Mouse (Mus musculus): ENCODE results near the gene E130114P18Rik.

The E130114P18Rik gene

GRCm38 (mm10) chr4:97597443-97597842 is 180.4 kb downstream of the E130114P18Rik start:
- no peak for DNase-seq

DNA sequence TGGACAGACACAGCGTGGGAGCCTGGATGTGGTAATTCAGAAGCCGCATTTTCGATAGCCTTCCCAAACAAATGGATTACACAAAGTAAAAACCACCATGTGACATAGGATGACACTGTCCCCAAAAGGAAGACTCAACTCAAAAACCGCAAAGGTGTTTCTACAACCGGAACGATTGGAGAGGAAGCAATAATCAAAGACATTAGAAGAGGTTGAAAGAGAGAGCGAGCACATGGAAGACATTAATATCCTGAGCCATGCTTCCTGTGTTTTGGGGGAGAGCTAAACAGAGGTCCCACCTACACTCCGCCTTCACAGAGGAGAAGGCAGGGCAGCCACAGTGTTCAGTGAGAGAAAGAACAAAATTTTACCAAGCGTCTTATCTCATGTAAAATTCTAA is 181.5 kb downstream of the E130114P18Rik start:
- no peak for DNase-seq

- DNase-seq, result no peak
Measured at GRCm38 (mm10) chr4:97593869-97594268, 184.0 kb downstream of the E130114P18Rik start.

DNA sequence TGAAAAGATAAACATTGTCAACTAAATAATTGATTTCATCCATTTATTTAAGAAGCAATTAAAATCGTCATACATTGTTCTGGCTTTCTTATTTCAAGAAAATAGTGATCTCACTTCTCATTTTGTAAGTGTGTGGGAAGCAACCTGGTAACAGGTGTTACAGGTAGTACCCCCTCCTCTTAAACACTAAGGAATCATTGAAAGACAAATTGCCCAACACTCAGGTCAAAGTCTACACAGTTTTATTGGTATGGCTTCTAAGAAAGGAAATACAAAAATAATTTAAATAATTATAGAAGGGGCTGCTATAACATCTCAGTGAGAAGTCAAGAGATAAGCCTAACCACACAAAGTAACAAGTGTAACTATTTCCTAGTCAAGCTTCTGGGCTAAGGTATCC is 188.1 kb downstream of the E130114P18Rik start:
- DNase-seq, result no peak

- no peak for DNase-seq
Measured at GRCm38 (mm10) chr4:97587412-97588010, 190.4 kb downstream of the E130114P18Rik start.

DNA sequence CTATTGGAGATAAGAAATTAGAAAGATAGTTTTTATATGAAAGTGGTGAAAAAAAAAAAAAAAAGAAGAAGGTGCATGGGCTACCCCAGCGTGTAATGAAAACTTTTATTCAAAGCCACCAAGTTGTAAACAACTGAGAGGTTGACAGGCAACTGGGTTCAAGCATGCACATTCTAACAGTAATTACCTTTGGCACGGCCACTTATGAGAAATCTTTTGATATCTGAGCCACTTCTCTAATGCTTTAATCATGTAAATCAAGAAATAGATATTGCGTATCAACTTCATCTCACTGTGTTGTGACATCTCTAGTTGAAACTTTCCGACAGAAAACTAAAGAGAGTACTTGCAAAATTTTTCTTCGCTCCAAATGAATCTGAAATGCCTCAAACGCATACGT is 192.7 kb downstream of the E130114P18Rik start:
- no peak for DNase-seq

DNA sequence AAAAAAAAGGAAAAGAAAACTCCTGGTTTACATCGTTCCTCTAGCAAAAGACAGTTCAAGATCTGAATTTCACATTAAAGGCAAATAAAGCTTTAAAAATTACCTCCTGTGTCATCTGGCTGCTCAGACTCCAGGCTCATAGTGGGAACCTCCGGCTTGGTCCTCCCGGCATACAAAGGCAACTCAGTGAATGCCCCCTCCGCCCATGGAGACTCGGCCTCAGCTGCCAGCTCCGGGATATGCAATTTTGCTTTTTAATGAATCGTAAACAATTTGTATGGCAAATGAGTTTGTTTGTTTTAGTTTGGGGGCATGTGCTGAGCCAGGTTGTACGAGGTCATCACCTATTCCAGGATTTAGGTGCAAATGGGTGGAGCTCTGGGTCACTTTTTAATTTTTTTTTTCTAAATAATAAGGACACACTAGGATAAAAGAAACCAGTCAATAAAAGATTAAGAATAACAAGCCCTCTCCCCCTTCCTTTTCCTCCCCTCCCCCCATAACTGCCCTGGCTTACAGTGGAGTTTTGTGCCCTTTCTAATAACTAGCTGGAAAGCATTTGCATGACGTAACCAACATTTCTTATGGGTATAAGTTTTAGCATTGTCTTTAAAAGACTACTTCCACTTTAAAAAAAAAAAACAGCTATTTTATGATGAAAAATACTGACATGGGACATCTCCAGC is 193.3 kb downstream of the E130114P18Rik start:
- DNase-seq, result peak; percentile 55 to 58

DNA sequence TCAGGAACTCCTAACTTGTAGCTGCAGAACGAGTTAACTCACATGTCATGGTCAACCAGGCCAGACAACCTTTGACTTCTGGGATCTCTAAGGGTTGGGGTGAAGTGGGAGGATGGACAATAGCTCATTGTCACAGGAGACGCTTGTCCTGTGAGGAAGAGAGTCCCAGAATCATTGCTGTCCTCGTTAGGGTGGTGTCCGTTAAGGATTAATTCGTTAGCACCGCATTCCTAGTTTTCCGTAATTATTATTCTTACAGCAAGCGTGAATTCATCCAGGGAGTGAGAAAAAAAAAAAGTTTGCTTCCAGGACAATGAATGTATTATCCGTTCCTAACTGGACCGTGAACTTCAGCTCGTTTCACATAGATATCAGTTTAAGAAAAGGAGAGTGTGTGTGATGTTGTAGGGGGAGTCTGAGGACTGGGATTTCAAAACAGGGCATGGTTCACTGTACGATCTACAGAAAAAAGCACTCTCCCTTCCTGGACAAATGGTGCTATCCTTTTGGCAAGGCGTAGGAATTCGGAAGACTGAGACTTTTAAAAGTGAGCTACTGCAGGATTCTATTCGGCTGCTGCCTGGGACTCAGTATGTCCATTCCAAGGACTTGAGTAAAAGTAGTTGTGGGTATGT is 195.0 kb downstream of the E130114P18Rik start:
- DNase-seq, result peak; percentile 20 to 43

DNA sequence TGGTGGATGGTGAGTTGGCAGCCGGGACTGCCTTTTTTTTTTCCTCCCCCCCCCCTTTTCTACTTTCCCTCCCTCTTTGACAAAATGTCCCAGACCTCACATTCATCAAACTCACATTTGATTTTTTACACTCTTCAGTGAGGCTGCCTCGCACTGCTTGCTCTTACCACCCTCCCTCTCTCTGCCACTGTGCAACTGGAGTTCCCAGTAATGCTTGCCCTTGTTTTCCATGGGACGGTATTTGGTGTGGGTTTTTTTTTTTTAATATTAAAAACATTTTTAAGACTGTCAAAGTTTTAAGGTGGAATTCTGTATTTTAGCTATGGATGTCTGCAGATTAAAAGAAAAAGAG is 195.8 kb downstream of the E130114P18Rik start:
- DNase-seq, result no peak

DNA sequence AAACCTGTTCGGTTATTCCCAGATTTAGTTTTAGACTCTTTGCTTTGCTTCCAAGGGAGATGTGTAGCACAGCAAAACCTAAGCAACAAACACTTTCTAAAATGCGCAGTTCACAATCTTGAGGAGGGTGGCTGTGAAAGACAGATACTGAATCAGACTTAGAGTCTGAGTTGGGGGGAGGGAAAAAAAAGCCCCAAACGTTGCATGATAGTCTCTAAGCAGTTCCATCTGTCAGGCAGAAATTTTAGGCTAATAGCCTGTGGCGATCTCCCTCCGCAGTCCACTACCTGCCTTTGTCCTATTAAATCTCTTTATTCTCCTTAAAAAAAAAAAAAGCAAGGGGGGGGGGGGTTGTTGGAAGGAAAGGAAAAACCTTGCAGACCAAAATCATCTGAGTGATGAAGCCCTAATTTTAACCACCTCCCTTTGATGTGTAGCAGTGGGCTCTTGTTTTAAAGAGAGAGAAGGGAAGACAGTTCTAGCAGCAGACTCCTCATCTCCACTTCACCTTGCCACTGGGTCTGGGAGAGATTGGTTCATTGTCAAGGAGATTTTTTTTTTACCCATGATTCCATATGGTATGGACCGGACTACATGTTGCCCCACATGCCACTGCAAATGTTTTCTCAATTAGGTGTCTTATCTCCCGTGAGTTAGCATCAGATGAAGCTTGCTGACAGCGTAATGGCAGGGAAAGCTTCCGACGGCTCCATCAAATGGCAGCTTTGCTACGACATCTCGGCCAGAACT is 196.4 kb downstream of the E130114P18Rik start:
- DNase-seq, result peak; percentile 43 to 52

GRCm38 (mm10) chr4:97580906-97581305 is 197.0 kb downstream of the E130114P18Rik start:
- peak in 1 of 2 experiments; percentile 20 for DNase-seq

GRCm38 (mm10) chr4:97578571-97579165 is 199.2 kb downstream of the E130114P18Rik start:
- no peak for DNase-seq

GRCm38 (mm10) chr4:97577431-97577830 is 200.4 kb downstream of the E130114P18Rik start:
- no peak for DNase-seq

GRCm38 (mm10) chr4:97575447-97575846 is 202.4 kb downstream of the E130114P18Rik start:
- peak; percentile 76 to 78 for DNase-seq

GRCm38 (mm10) chr4:97569320-97569719 is 208.6 kb downstream of the E130114P18Rik start:
- DNase-seq, result no peak

DNA sequence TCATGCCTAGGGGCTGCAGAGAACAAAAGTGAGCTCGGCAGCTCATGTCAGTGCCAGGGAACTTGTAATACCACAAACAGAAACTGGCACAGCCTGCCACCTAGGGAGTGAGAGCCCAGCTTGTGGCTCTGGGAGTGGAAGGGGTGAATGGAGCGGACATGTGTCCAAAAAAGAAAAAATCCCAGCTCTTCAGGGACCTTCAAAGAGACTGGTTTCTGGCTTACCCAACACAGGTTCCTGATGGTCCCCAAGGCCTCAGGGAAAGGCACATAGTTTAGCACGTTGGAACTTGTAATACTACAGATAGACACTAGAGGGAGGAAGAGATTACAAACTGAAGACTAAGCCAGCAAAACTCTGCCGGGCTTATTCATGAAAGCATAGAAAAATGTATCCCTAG is 213.2 kb downstream of the E130114P18Rik start:
- DNase-seq, result no peak

GRCm38 (mm10) chr4:97564199-97564598 is 213.7 kb downstream of the E130114P18Rik start:
- DNase-seq, result no peak

- DNase-seq, result no peak
Measured at GRCm38 (mm10) chr4:97557585-97557984, 220.3 kb downstream of the E130114P18Rik start.

DNA sequence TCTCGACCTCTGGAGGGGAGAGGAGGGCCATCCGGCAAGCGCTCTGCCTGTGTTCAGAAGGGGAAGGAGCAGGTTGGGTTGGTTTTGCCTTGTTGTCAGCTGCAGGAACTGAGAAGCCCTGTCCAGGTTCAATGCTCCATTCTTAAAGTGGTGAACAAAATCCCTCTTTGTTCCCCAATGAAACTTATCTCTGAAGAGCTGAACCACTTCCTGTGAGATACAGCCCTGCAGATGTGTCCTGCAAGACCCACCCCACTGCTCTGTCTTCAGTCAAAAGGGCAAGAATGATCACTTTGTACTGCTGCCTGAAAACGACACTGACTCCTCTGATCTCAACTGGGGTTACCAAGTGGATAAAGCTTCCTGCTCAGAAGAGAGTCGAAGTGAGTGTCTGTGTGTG is 233.9 kb downstream of the E130114P18Rik start:
- DNase-seq, result no peak

DNA sequence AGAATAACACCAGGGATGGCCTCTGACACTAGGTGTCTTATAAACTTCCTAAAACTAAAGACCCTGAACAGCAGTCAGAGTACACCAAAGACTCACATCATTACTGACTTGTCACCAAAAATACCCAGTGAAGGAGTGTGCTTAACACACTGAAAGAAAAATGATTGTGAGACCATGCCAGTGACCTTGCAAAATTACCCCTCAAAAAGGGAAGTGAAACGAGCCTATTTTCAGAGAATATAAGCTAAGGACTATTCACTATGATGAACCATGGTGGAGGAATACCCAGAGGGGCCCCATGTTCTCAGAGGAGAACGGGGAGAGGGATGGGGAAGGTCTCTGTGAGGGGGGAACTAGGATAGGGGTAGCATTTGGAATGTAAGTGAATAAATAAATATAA is 245.8 kb downstream of the E130114P18Rik start:
- no peak for DNase-seq

DNA sequence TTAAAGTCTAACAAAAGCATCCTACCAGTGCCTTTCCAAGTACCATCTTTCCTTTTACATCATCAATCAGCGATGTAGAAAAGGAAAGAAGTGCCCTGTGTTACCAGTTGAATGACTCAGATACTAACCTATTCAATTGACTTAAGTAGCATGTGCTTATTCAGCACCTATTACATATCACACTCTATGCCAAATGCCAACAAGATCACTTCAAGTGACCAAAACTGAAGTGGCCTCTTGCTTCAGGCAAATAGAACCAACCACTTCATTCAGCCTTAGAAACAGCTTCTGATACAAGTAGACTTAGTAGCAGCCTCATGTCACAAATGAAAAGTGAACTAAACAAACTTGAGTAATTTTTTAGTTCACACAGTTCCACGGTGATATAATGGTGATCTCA is 249.4 kb downstream of the E130114P18Rik start:
- no peak for DNase-seq
